Mouse (Mus musculus) lung, postnatal 0 days (tissue): ENCODE measurements at regions not wholly inside any gene's neighbourhood (a gene's known extent, or its start where the extent isn't known, plus 50 kb on each side); places are given as distances from the start of the nearest gene placed in this dataset.
A peak's percentile ranks its signal among the peaks of the same experiment; 100 is the strongest.

Experiments
- ATAC-seq: fragments of 200-750 bp; cut with Nextera tagmentation; 2 replicates; pipeline ENCODE4 v1.8.0; 2017; ENCODE audit warnings: moderate library complexity
- DNase-seq: peaks from one replicate; pipeline ENCODE4 v3.0.0-alpha.2; 2016; ENCODE audit warnings: low spot score
- H3K27ac ChIP-seq: fragments of 300-500 bp; sonication (generic); 2 replicates; pipeline ENCODE4 v1.5.1; 2014; ENCODE audit warnings: antibody characterized with exemption, mild to moderate bottlenecking, low read length, mixed read lengths
- H3K27me3 ChIP-seq: fragments of 300-500 bp; sonication (generic); replicated peaks from 2 replicates; pipeline ENCODE4 v1.6.1; 2014; ENCODE audit warnings: low read length, mixed read lengths; ENCODE audit not compliant: insufficient read depth
- H3K36me3 ChIP-seq: fragments of 300-500 bp; sonication (generic); 2 replicates; pipeline ENCODE4 v1.6.1; 2014; ENCODE audit warnings: low read length, mixed read lengths; ENCODE audit not compliant: insufficient read depth
- H3K4me1 ChIP-seq: fragments of 300-500 bp; sonication (generic); 2 replicates; pipeline ENCODE4 v1.6.1; 2014; ENCODE audit warnings: antibody characterized with exemption, low read depth, low read length, mixed read lengths; ENCODE audit not compliant: insufficient read depth
- H3K4me2 ChIP-seq: fragments of 300-500 bp; sonication (generic); replicated peaks from 2 replicates; pipeline ENCODE4 v1.6.1; 2014; ENCODE audit warnings: low read depth, mild to moderate bottlenecking, low read length, moderate library complexity, mixed read lengths
- H3K4me3 ChIP-seq: fragments of 300-500 bp; sonication (generic); 2 replicates; pipeline ENCODE4 v1.5.1; 2014; ENCODE audit warnings: low read depth, low read length
- H3K9ac ChIP-seq: fragments of 300-500 bp; sonication (generic); replicated peaks from 2 replicates; pipeline ENCODE4 v1.6.1; 2014; ENCODE audit warnings: low read depth, mild to moderate bottlenecking
- H3K9me3 ChIP-seq: fragments of 300-500 bp; sonication (generic); 2 replicates; pipeline ENCODE4 v1.6.1; 2016; ENCODE audit warnings: low read length, mixed read lengths
- CTCF ChIP-seq: IDR thresholded peaks from 2 replicates; pipeline ENCODE4 v1.5.1; 2016; ENCODE audit warnings: antibody characterized with exemption, mild to moderate bottlenecking
- EP300 ChIP-seq: IDR thresholded peaks from 2 replicates; pipeline ENCODE4 v1.6.1; 2016; ENCODE audit warnings: antibody characterized with exemption, mild to moderate bottlenecking, control low read depth
- WGBS: fragments of 180-500 bp; shearing (Covaris S2); extraction: QIAGEN DNeasy Blood & Tissue Kit; methylation state at CpG from one replicate; pipeline ENCODE4 v1.1.7; 2014; 5-methylcytosine and 5-hydroxymethylcytosine counted together

- 42% methylated on average over 1 of the region's 1 CpGs for WGBS
- no peak overlapping the region for H3K27ac ChIP-seq
- TF ChIP-seq CTCF = no peak
- no peak for TF ChIP-seq EP300
Measured at GRCm38 (mm10) chr10:83882891-83883185, 160.2 kb downstream of the 1500009L16Rik start.

GRCm38 (mm10) chr10:83884553-83884952 lies 161.9 kb downstream of the 1500009L16Rik start:
- Histone ChIP-seq H3K4me3 (no peak overlapping the region), H3K4me2 (no peak overlapping the region), H3K27me3 (no peaks in the 10 kb centered on the region), H3K9me3 (no peaks in the 10 kb centered on the region), H3K9ac (no peak overlapping the region), H3K27ac (no peak overlapping the region), H3K36me3 (no peaks in the 10 kb centered on the region), H3K4me1 (peaks cover 7% of the 10 kb centered on the region; the same call in 1 of the 2 replicates)
- 76% methylated on average over 2 of the region's 2 CpGs for WGBS
- DNase-seq (no peak), ATAC-seq (no peak)
- TF ChIP-seq EP300 = no peak
- TF ChIP-seq CTCF = no peak

More at GRCm38 (mm10) chr10:83882891-83883185, 160.2 kb downstream of the 1500009L16Rik start:
- H3K4me3 ChIP-seq = no peak overlapping the region
- no peak overlapping the region for H3K4me2 ChIP-seq
- no peak overlapping the region for H3K9ac ChIP-seq
- peak; percentile 23; the same call in 1 of the 2 replicates for ATAC-seq
- peaks cover 7% of the 10 kb centered on the region; the same call in 1 of the 2 replicates for H3K4me1 ChIP-seq
- H3K36me3 ChIP-seq = no peaks in the 10 kb centered on the region
- no peak for DNase-seq
- no peaks in the 10 kb centered on the region for H3K9me3 ChIP-seq
- no peaks in the 10 kb centered on the region for H3K27me3 ChIP-seq

DNA sequence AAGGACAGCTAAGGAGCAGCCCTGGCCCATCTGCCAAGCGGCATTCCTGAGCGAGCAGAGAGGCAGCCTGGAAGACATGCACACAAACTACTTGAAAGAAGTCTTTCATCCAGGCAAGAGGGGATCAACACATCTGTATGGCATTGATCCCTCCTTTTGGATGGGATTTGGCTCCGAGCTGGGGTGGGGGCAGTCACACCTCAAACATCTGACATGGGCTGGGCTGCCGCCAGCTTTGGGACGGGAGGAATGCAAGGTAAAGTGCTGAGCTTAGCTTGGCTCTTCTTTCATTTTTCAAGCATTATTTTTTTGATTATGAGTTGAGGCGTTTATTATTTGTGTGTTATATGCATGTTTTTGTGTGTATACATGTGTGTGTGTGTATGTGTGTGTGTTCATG lies 165.9 kb downstream of the 1500009L16Rik start:
- Histone ChIP-seq H3K4me2 (no peak overlapping the region), H3K36me3 (no peaks in the 10 kb centered on the region), H3K4me3 (no peak overlapping the region), H3K27ac (no peak overlapping the region), H3K27me3 (no peaks in the 10 kb centered on the region), H3K9me3 (no peaks in the 10 kb centered on the region), H3K4me1 (no peaks in the 10 kb centered on the region), H3K9ac (no peak overlapping the region)
- DNase-seq (no peak), ATAC-seq (no peak)
- 75% methylated on average over 6 of the region's 6 CpGs for WGBS
- TF ChIP-seq EP300 (no peak), CTCF (no peak)

DNA sequence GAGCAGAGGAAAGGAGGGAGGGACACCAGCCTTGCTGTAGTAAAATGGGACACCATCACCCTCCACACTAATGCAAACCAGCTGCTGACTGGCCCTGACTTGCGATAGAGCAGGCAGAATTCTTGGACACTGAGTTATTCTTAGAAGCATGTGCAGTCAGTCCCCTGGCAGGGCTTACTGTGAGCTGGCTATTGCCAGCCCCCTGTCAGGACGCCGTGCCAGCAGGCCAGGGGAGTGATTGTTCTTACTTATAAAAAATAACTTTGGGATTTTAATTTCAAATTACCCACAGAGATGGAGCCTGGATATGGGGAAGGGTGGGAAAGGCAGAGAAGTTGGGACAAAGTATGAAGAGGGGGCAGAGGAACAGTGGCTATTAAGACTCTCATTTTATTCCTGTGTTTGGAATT lies 173.1 kb downstream of the 1500009L16Rik start:
- Histone ChIP-seq H3K27ac (no peak overlapping the region), H3K27me3 (no peaks in the 10 kb centered on the region), H3K9ac (no peak overlapping the region), H3K4me1 (no peaks in the 10 kb centered on the region), H3K9me3 (no peaks in the 10 kb centered on the region), H3K36me3 (no peaks in the 10 kb centered on the region), H3K4me2 (no peak overlapping the region), H3K4me3 (no peak overlapping the region)
- ATAC-seq (peak; percentile 84), DNase-seq (peak; percentile 76)
- WGBS = 46% methylated on average over 3 of the region's 3 CpGs
- no peak for TF ChIP-seq EP300
- no peak for TF ChIP-seq CTCF

- no peak overlapping the region for H3K4me2 ChIP-seq
- no peak overlapping the region for H3K9ac ChIP-seq
- ATAC-seq (no peak), DNase-seq (no peak)
- H3K27ac ChIP-seq = no peak overlapping the region
- WGBS = 76% methylated on average over 5 of the region's 5 CpGs
- no peaks in the 10 kb centered on the region for H3K36me3 ChIP-seq
- H3K4me3 ChIP-seq = no peak overlapping the region
- H3K27me3 ChIP-seq = no peaks in the 10 kb centered on the region
- H3K4me1 ChIP-seq = no peaks in the 10 kb centered on the region
- no peak for TF ChIP-seq EP300
- no peak for TF ChIP-seq CTCF
- no peaks in the 10 kb centered on the region for H3K9me3 ChIP-seq
Measured at GRCm38 (mm10) chr10:83896160-83896559, 173.5 kb downstream of the 1500009L16Rik start.

DNA sequence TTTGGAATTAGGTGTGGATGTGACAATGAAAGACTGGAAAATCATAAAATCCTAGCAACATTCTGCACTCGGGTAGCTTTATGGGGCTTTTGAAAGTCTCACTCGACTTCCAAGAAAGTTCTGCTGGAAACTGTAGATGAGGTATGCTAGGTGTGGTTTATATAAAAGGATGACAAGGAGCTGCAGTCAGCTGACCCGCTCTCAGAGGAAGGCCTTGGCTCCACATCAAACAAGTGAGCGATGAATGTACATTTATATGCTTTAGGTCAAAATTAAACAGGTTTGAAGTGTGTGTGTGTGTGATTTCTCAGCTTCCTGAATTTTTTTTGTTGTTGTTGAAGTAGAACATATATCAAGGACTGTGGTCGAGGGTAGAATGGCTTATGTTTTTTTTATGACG lies 174.9 kb downstream of the 1500009L16Rik start:
- ATAC-seq = peak; percentile 68
- peak; percentile 48 for DNase-seq
- H3K27ac ChIP-seq = no peak overlapping the region

GRCm38 (mm10) chr10:83906751-83907150 lies 184.1 kb downstream of the 1500009L16Rik start:
- Histone ChIP-seq H3K4me3 (no peak overlapping the region), H3K27ac (no peak overlapping the region), H3K4me1 (no peaks in the 10 kb centered on the region), H3K4me2 (no peak overlapping the region), H3K9me3 (no peaks in the 10 kb centered on the region), H3K36me3 (no peaks in the 10 kb centered on the region), H3K9ac (no peak overlapping the region), H3K27me3 (no peaks in the 10 kb centered on the region)
- WGBS = 59% methylated on average over 8 of the region's 8 CpGs
- DNase-seq (no peak), ATAC-seq (no peak)
- TF ChIP-seq CTCF (peak; percentile 46), EP300 (no peak)

More for the DNA sequence above, 174.9 kb downstream of the 1500009L16Rik start:
- WGBS = 34% methylated on average over 6 of the region's 6 CpGs
- H3K4me3 ChIP-seq = no peak overlapping the region
- no peaks in the 10 kb centered on the region for H3K9me3 ChIP-seq
- H3K27me3 ChIP-seq = no peaks in the 10 kb centered on the region
- H3K9ac ChIP-seq = no peak overlapping the region
- H3K4me1 ChIP-seq = no peaks in the 10 kb centered on the region
- no peaks in the 10 kb centered on the region for H3K36me3 ChIP-seq
- H3K4me2 ChIP-seq = no peak overlapping the region
- TF ChIP-seq CTCF (no peak), EP300 (no peak)
